Comparison of ENCODE assay signal across 21 mouse cellular contexts in the genomic region with DNA sequence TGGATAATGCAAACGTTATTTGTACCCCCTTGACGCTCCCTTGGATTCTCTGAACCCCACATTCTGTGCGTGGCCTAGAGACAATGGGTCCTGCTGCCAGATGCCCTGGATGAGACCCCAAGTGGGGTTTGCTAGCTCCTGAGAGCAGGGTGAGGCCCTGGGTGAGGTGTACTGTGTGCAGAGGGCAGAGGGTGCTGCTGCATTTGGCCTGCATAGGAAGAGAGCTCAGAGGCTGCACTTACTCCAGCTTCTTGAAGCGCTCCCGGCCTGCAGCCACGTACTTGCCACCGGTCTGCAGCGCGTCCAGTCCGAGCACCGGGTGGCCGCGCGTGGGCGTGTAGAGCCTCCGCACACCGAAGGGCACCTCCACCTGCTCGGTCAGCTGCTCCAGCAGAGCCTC. TPM values are rescaled to one million over a fixed set of nuclear protein-coding genes. Genes with fewer than 3 reads are reported as not detected.
DNase-seq lines count a peak whose midpoint lies in the region; ATAC-seq and TF ChIP-seq lines count a peak whose summit lies in the region.
"Had no signal": no experiment of that assay in that cellular context is flagged by ENCODE, and none has a peak within 500 bp of the region (broad histone marks: within the 10 kb centered on the region; RNA-seq: fewer than 3 reads in every experiment).

No protein-coding gene starts in this region.

- 55% methylated on average over 18 of the region's 18 CpGs for WGBS in heart, embryonic 14.5 days
- WGBS in kidney, embryonic 15.5 days: 61% methylated on average over 18 of the region's 18 CpGs
- WGBS in limb, embryonic 10.5 days: 65% methylated on average over 18 of the region's 18 CpGs

- TF ChIP-seq CTCF in E14TG2a.4 (conservative IDR thresholded peaks at IDR 0.05; ENCODE audit: low read length): no peak

- no peak for DNase-seq in heart, postnatal 4 days
- DNase-seq in kidney, adult 8-10 months: no peak
- DNase-seq in limb, embryonic 10.5 days (ENCODE audit: low spot score): no peak
- no peak for DNase-seq in layer of hippocampus, adult 9-11 months
- no peak for DNase-seq in spleen, adult 18-20 months
- DNase-seq: kidney, adult 2 months; lung, adult 18-20 months; right cerebral cortex, postnatal 25 days; thymus, adult 2 months had no signal

- H3K4me1 ChIP-seq in heart, embryonic 14.5 days (ENCODE audit: control insufficient read depth in 2 of 2, insufficient read depth in 2 of 2, low read length in 2 of 2): no peaks in the 10 kb centered on the region; a peak in 1 of 4 replicates
- peaks cover 7% of the 10 kb centered on the region; the same call in 1 of the 2 replicates for H3K4me1 ChIP-seq in kidney, embryonic 15.5 days
- H3K4me1 ChIP-seq in E14TG2a.4 (replicated peaks; ENCODE audit: low read depth, low read length): peaks cover 10% of the 10 kb centered on the region; the same call in 1 of the 2 replicates
- peaks cover 4% of the 10 kb centered on the region for H3K4me1 ChIP-seq in limb, embryonic 10.5 days

- H3K36me3 ChIP-seq in heart, embryonic 14.5 days (ENCODE audit: control insufficient read depth, insufficient read depth, low read length): no peaks in the 10 kb centered on the region
- H3K36me3 ChIP-seq in kidney, embryonic 15.5 days: no peaks in the 10 kb centered on the region
- no peaks in the 10 kb centered on the region for H3K36me3 ChIP-seq in E14TG2a.4 (ENCODE audit: insufficient read depth, low read length)
- H3K36me3 ChIP-seq in limb, embryonic 10.5 days: no peaks in the 10 kb centered on the region
- H3K36me3 ChIP-seq: embryonic facial prominence, embryonic 13.5 days; forebrain, embryonic 10.5 days had no signal

- no peaks in the 10 kb centered on the region for H3K9me3 ChIP-seq in heart, embryonic 14.5 days (ENCODE audit: control insufficient read depth, low read length)
- H3K9me3 ChIP-seq in kidney, embryonic 15.5 days (replicated peaks): no peaks in the 10 kb centered on the region
- H3K9me3 ChIP-seq in E14TG2a.4 (ENCODE audit: low read length): no peaks in the 10 kb centered on the region
- H3K9me3 ChIP-seq in limb, embryonic 10.5 days (replicated peaks): no peaks in the 10 kb centered on the region
- H3K9me3 ChIP-seq: embryonic facial prominence, embryonic 13.5 days; forebrain, embryonic 10.5 days had no signal

- no peaks in the 10 kb centered on the region for H3K27me3 ChIP-seq in heart, embryonic 14.5 days (ENCODE audit: control insufficient read depth, insufficient read depth, low read length)
- no peaks in the 10 kb centered on the region for H3K27me3 ChIP-seq in kidney, embryonic 15.5 days
- H3K27me3 ChIP-seq in E14TG2a.4 (ENCODE audit: insufficient read depth, low read length): peaks cover 39% of the 10 kb centered on the region
- peaks cover 16% of the 10 kb centered on the region; the same call in 1 of the 2 replicates for H3K27me3 ChIP-seq in limb, embryonic 10.5 days (ENCODE audit: low read depth, poor library complexity, severe bottlenecking)
- H3K27me3 ChIP-seq: embryonic facial prominence, embryonic 13.5 days had no signal

- peak overlapping the region; percentile 49 for H3K4me2 ChIP-seq in heart, embryonic 14.5 days (ENCODE audit: low read length)
- peak overlapping the region; percentile 50 for H3K4me2 ChIP-seq in kidney, embryonic 15.5 days
- H3K4me2 ChIP-seq: embryonic facial prominence, embryonic 13.5 days had no signal

- no peak for ATAC-seq in heart, embryonic 14.5 days (ENCODE audit: insufficient number of reproducible peaks, insufficient read depth, low FRiP score, low read depth)
- peak; percentile 64; the same call in 1 of the 2 replicates for ATAC-seq in kidney, embryonic 15.5 days (replicated peaks; ENCODE audit: low FRiP score)
- ATAC-seq: activated CD4-positive, CD25-positive, alpha-beta regulatory T cell, adult 4 months had no signal

- no peak overlapping the region for H3K4me3 ChIP-seq in heart, embryonic 14.5 days (ENCODE audit: control insufficient read depth in 1 of 2, insufficient read depth in 1 of 2, low read depth in 1 of 2, low read length in 2 of 2)
- peak overlapping the region; percentile 14 for H3K4me3 ChIP-seq in kidney, embryonic 15.5 days (replicated peaks)
- peak overlapping the region; percentile 76 for H3K4me3 ChIP-seq in E14TG2a.4 (replicated peaks; ENCODE audit: low read length)
- 0 out of 2 replicates have a peak overlapping the region, but pooled peaks have one; percentile 1 for H3K4me3 ChIP-seq in limb, embryonic 10.5 days
- H3K4me3 ChIP-seq: embryonic facial prominence, embryonic 13.5 days; forebrain, embryonic 10.5 days had no signal

- no peak overlapping the region for H3K9ac ChIP-seq in heart, embryonic 14.5 days (ENCODE audit: low read length)
- no peak overlapping the region for H3K9ac ChIP-seq in kidney, embryonic 15.5 days
- H3K9ac ChIP-seq: embryonic facial prominence, embryonic 13.5 days had no signal

- H3K27ac ChIP-seq in heart, embryonic 14.5 days (replicated peaks in 1 of 2; ENCODE audit: control insufficient read depth in 1 of 2, insufficient read depth in 1 of 2, low read depth in 2 of 2, low read length in 2 of 2): no peak overlapping the region
- H3K27ac ChIP-seq in kidney, embryonic 15.5 days: no peak overlapping the region
- no peak overlapping the region for H3K27ac ChIP-seq in limb, embryonic 10.5 days
- H3K27ac ChIP-seq: embryonic facial prominence, embryonic 13.5 days; forebrain, embryonic 10.5 days had no signal

RNA-seq across cellular contexts. Expression of a gene that starts 0.4 kb away (rescaled TPM):
- 0.13 TPM in 1 of 2 replicates, not detected in the other for polyA plus RNA-seq in heart, embryonic 14.5 days (2014; fragmentation: Nextera tagmentation; extraction: Ambion mirVana)
- under 1 TPM in 1 of 2 experiments, not detected in 1; 0.18 TPM for total RNA-seq in heart, postnatal 4 days (2021)
- 0.12 TPM in 1 of 2 replicates, not detected in the other for polyA plus RNA-seq in kidney, embryonic 15.5 days (2015; fragmentation: Nextera tagmentation; extraction: Ambion mirVana)
- 0.10 and 0.23 TPM in 2 replicates for polyA plus RNA-seq in limb, embryonic 10.5 days (2016; fragmentation: Nextera tagmentation; extraction: Ambion mirVana)
- total RNA-seq: common myeloid progenitor, adult 5-6 weeks; monocyte, adult 5-6 weeks had no signal
- polyA plus RNA-seq: activated CD4-positive, CD25-positive, alpha-beta regulatory T cell, adult 4 months; C2C12; kidney, adult 2 months; thymus, adult 2 months had no signal

RNA-seq across cellular contexts. Expression of a gene that starts 30.5 kb away (rescaled TPM):
- polyA plus RNA-seq in heart, embryonic 14.5 days (2014; fragmentation: Nextera tagmentation; extraction: Ambion mirVana): not detected in 2 replicates
- total RNA-seq in heart, postnatal 4 days (2021): not detected
- polyA plus RNA-seq in kidney, embryonic 15.5 days (2015; fragmentation: Nextera tagmentation; extraction: Ambion mirVana): not detected in 2 replicates
- not detected in 2 replicates for polyA plus RNA-seq in limb, embryonic 10.5 days (2016; fragmentation: Nextera tagmentation; extraction: Ambion mirVana)
- total RNA-seq: adrenal gland, postnatal 4 days; common myeloid progenitor, adult 5-6 weeks; gastrocnemius, postnatal 4 days; megakaryocyte progenitor cell, adult 5-6 weeks; monocyte, adult 5-6 weeks had no signal
- polyA plus RNA-seq: activated CD4-positive, CD25-positive, alpha-beta regulatory T cell, adult 4 months; C2C12; embryonic facial prominence, embryonic 13.5 days; forebrain, embryonic 10.5 days had no signal

Comparison
In these comparisons a context has a peak if more than half of its experiments do, and no peak if none do; other contexts are left out.
1. H3K4me3 ChIP-seq: peak in kidney, embryonic 15.5 days (single experiment), E14TG2a.4 (single experiment) and limb, embryonic 10.5 days (single experiment); none in heart, embryonic 14.5 days (0 of 2).